Mouse (Mus musculus) CH12.LX (cell line): Measurements from ENCODE around the gene Atp8b4.

Source experiments
- CTCF ChIP-seq, 2 experiments: IDR thresholded peaks in 1 of 2; conservative IDR thresholded peaks in 1 of 2; 2 replicates each; pipeline ENCODE4 v1.5.1; 2011 to 2012; ENCODE audit warnings: low read depth in 2 of 2, low read length in 2 of 2, improper control_type of control experiment in 1 of 2, inconsistent platforms in 1 of 2, mild to moderate bottlenecking in 1 of 2, moderate library complexity in 1 of 2
- NELFE ChIP-seq: IDR thresholded peaks from 2 replicates; pipeline ENCODE4 v1.6.1; 2011; ENCODE audit warnings: low read depth, low read length, improper control_type of control experiment
- USF1 ChIP-seq: IDR thresholded peaks from 2 replicates; pipeline ENCODE4 v1.6.1; 2014; ENCODE audit warnings: low read depth, mild to moderate bottlenecking, inconsistent platforms, low read length, improper control_type of control experiment
- USF2 ChIP-seq: conservative IDR thresholded peaks from 2 replicates; pipeline ENCODE4 v1.6.1; 2011; ENCODE audit warnings: low read depth, low read length, improper control_type of control experiment
- ZMIZ1 ChIP-seq: IDR thresholded peaks from 2 replicates; pipeline ENCODE4 v1.6.1; 2012; ENCODE audit warnings: low read depth, mild to moderate bottlenecking, inconsistent platforms, low read length, improper control_type of control experiment

GRCm38 (mm10) chr2:126283086-126283485 is 217.4 kb downstream of the Atp8b4 start:
- no peak for TF ChIP-seq ZMIZ1
- no peak for TF ChIP-seq CTCF (conservative IDR thresholded peaks at IDR 0.05 in 1 of 2, IDR thresholded peaks at IDR 0.05 in 1 of 2; ENCODE audit: low read depth in 2 of 2, low read length in 2 of 2)
- TF ChIP-seq NELFE: no peak
- no peak for TF ChIP-seq USF1
- no peak for TF ChIP-seq USF2
